ENCODE assay signal across 9 mouse cellular contexts in genomic region chr6:149139471-149139870, GRCm38 (mm10). TPM values are rescaled to one million over a fixed set of nuclear protein-coding genes. Genes with fewer than 3 reads are reported as not detected.
DNase-seq lines count a peak whose midpoint lies in the region; ATAC-seq and TF ChIP-seq lines count a peak whose summit lies in the region.
"Had no signal": no experiment of that assay in that cellular context is flagged by ENCODE, and none has a peak within 500 bp of the region (broad histone marks: within the 10 kb centered on the region; RNA-seq: fewer than 3 reads in every experiment).

Gene Etfbkmt (plus strand): TSS chr6:149139849.

- no peak within 1 kb of the TSS for H3K9ac ChIP-seq in forebrain, embryonic 11.5 days (ENCODE audit: low read length)
- no peak within 1 kb of the TSS for H3K9ac ChIP-seq in forebrain, embryonic 15.5 days (replicated peaks)
- no peak within 1 kb of the TSS for H3K9ac ChIP-seq in heart, embryonic 12.5 days
- no peak within 1 kb of the TSS for H3K9ac ChIP-seq in limb, embryonic 14.5 days (ENCODE audit: low read depth, low read length, severe bottlenecking)
- no peak within 1 kb of the TSS for H3K9ac ChIP-seq in midbrain, embryonic 16.5 days (ENCODE audit: low read depth, low read length)

- H3K9me3 ChIP-seq in forebrain, embryonic 11.5 days (ENCODE audit: control insufficient read depth, low read length): no peaks in the 10 kb centered on the region
- H3K9me3 ChIP-seq in forebrain, embryonic 15.5 days: no peaks in the 10 kb centered on the region
- no peaks in the 10 kb centered on the region for H3K9me3 ChIP-seq in heart, embryonic 12.5 days (replicated peaks)
- H3K9me3 ChIP-seq in limb, embryonic 14.5 days (ENCODE audit: control insufficient read depth, low read length): no peaks in the 10 kb centered on the region
- H3K9me3 ChIP-seq in midbrain, embryonic 16.5 days (replicated peaks; ENCODE audit: control insufficient read depth, low read length, poor library complexity, severe bottlenecking): no peaks in the 10 kb centered on the region

- no peaks in the 10 kb centered on the region for H3K36me3 ChIP-seq in forebrain, embryonic 11.5 days (ENCODE audit: control insufficient read depth, insufficient read depth, low read length)
- H3K36me3 ChIP-seq in forebrain, embryonic 15.5 days: no peaks in the 10 kb centered on the region
- peaks cover 11% of the 10 kb centered on the region for H3K36me3 ChIP-seq in heart, embryonic 12.5 days
- peaks cover 6% of the 10 kb centered on the region; the same call in 1 of the 2 replicates for H3K36me3 ChIP-seq in limb, embryonic 14.5 days (ENCODE audit: control insufficient read depth, insufficient read depth, low read length)
- H3K36me3 ChIP-seq in midbrain, embryonic 16.5 days (ENCODE audit: control insufficient read depth, insufficient read depth, low read length): no peaks in the 10 kb centered on the region

- no peak within 1 kb of the TSS for H3K27ac ChIP-seq in forebrain, embryonic 11.5 days (ENCODE audit: low read depth, low read length)
- H3K27ac ChIP-seq in forebrain, embryonic 15.5 days (replicated peaks): no peak within 1 kb of the TSS
- no peak within 1 kb of the TSS for H3K27ac ChIP-seq in heart, embryonic 12.5 days (ENCODE audit: poor library complexity, severe bottlenecking)
- no peak within 1 kb of the TSS for H3K27ac ChIP-seq in limb, embryonic 14.5 days (replicated peaks; ENCODE audit: low read depth, low read length)
- no peak within 1 kb of the TSS for H3K27ac ChIP-seq in midbrain, embryonic 16.5 days (ENCODE audit: low read length)

- H3K4me2 ChIP-seq in forebrain, embryonic 11.5 days (ENCODE audit: low read depth, low read length, severe bottlenecking): no peak within 1 kb of the TSS
- no peak within 1 kb of the TSS for H3K4me2 ChIP-seq in forebrain, embryonic 15.5 days (replicated peaks)
- no peak within 1 kb of the TSS for H3K4me2 ChIP-seq in heart, embryonic 12.5 days
- no peak within 1 kb of the TSS for H3K4me2 ChIP-seq in limb, embryonic 14.5 days (replicated peaks; ENCODE audit: low read depth, low read length, severe bottlenecking)
- H3K4me2 ChIP-seq in midbrain, embryonic 16.5 days (ENCODE audit: low read length): no peak within 1 kb of the TSS

- TF ChIP-seq POLR2A in limb, embryonic 14.5 days (IDR thresholded peaks at IDR 0.05; ENCODE audit: borderline replicate concordance, extremely low read depth, insufficient read depth, insufficient read length): no peak

- ATAC-seq in forebrain, embryonic 11.5 days (replicated peaks; ENCODE audit: low FRiP score): no peak
- no peak for ATAC-seq in forebrain, embryonic 15.5 days (replicated peaks)
- ATAC-seq in heart, embryonic 12.5 days (ENCODE audit: insufficient number of reproducible peaks, low FRiP score): no peak
- ATAC-seq in limb, embryonic 14.5 days (ENCODE audit: low FRiP score, low read depth): no peak
- ATAC-seq in midbrain, embryonic 16.5 days: no peak

- H3K4me1 ChIP-seq in forebrain, embryonic 11.5 days (replicated peaks; ENCODE audit: control insufficient read depth, insufficient read depth, low read length): no peaks in the 10 kb centered on the region; the same call in 1 of the 2 replicates
- peaks cover 11% of the 10 kb centered on the region for H3K4me1 ChIP-seq in forebrain, embryonic 15.5 days
- H3K4me1 ChIP-seq in heart, embryonic 12.5 days (replicated peaks): peaks cover 26% of the 10 kb centered on the region
- H3K4me1 ChIP-seq in limb, embryonic 14.5 days (ENCODE audit: control insufficient read depth, insufficient read depth, low read length): peaks cover 5% of the 10 kb centered on the region
- H3K4me1 ChIP-seq in midbrain, embryonic 16.5 days (ENCODE audit: control insufficient read depth, insufficient read depth, low read length): peaks cover 8% of the 10 kb centered on the region

- 79% methylated on average over 1 of the region's 1 CpGs for WGBS in forebrain, embryonic 11.5 days
- 80% methylated on average over 1 of the region's 1 CpGs for whole genome bisulfite sequencing in forebrain, embryonic 15.5 days
- WGBS in heart, embryonic 12.5 days: 78% methylated on average over 1 of the region's 1 CpGs
- WGBS in limb, embryonic 14.5 days: 83% methylated on average over 1 of the region's 1 CpGs
- 85% methylated on average over 1 of the region's 1 CpGs for WGBS in midbrain, embryonic 16.5 days

- no peak within 1 kb of the TSS for H3K4me3 ChIP-seq in forebrain, embryonic 11.5 days (ENCODE audit: low read depth, low read length)
- no peak within 1 kb of the TSS for H3K4me3 ChIP-seq in forebrain, embryonic 15.5 days
- no peak within 1 kb of the TSS for H3K4me3 ChIP-seq in heart, embryonic 12.5 days
- H3K4me3 ChIP-seq in limb, embryonic 14.5 days (replicated peaks; ENCODE audit: low read length): no peak within 1 kb of the TSS
- H3K4me3 ChIP-seq in midbrain, embryonic 16.5 days (ENCODE audit: low read depth, low read length): no peak within 1 kb of the TSS

- H3K27me3 ChIP-seq in forebrain, embryonic 11.5 days (ENCODE audit: control insufficient read depth, insufficient read depth, low read length): no peaks in the 10 kb centered on the region
- H3K27me3 ChIP-seq in forebrain, embryonic 15.5 days: no peaks in the 10 kb centered on the region
- H3K27me3 ChIP-seq in heart, embryonic 12.5 days (replicated peaks): no peaks in the 10 kb centered on the region
- no peaks in the 10 kb centered on the region for H3K27me3 ChIP-seq in limb, embryonic 14.5 days (ENCODE audit: control insufficient read depth, insufficient read depth, low read length)
- no peaks in the 10 kb centered on the region for H3K27me3 ChIP-seq in midbrain, embryonic 16.5 days (ENCODE audit: control insufficient read depth, insufficient read depth, low read depth, low read length)

- no peak for DNase-seq in forebrain, embryonic 11.5 days (ENCODE audit: low spot score)
- no peak for DNase-seq in adrenal gland, adult 2 months
- no peak for DNase-seq in limb, embryonic 14.5 days (ENCODE audit: low spot score)
- DNase-seq in layer of hippocampus, adult 9-11 months: no peak
- no peak for DNase-seq in retina, embryonic 14.5 days (ENCODE audit: low spot score)
- DNase-seq: right cerebral cortex, postnatal 25 days had no signal

RNA-seq across cellular contexts. Expression of gene Etfbkmt, which starts in this region (rescaled TPM):
- polyA plus RNA-seq in forebrain, embryonic 11.5 days (2014; fragmentation: Nextera tagmentation; extraction: Ambion mirVana): 9.6 and 10.2 TPM in 2 replicates
- polyA plus RNA-seq in forebrain, embryonic 15.5 days (2015; fragmentation: Nextera tagmentation; extraction: Ambion mirVana): 6.8 and 7.5 TPM in 2 replicates
- 10 to 100 TPM; 15.2 to 38.4 TPM for total RNA-seq in adrenal gland, adult 2 months (2021)
- 1.8 and 3.4 TPM in 2 replicates for polyA plus RNA-seq in adrenal gland, adult 2 months (2012; rRNA removed)
- polyA plus RNA-seq in heart, embryonic 12.5 days (2016; fragmentation: Nextera tagmentation; extraction: Ambion mirVana): 15.6 and 17.4 TPM in 2 replicates
- polyA plus RNA-seq in limb, embryonic 14.5 days (2012; rRNA removed): 13.5 and 15.0 TPM in 2 replicates
- polyA plus RNA-seq in limb, embryonic 14.5 days (2014; fragmentation: Nextera tagmentation; extraction: Ambion mirVana): 10.4 and 12.1 TPM in 2 replicates
- 5.7 and 7.9 TPM in 2 replicates for polyA plus RNA-seq in midbrain, embryonic 16.5 days (2015; fragmentation: Nextera tagmentation; extraction: Ambion mirVana)
